Mouse (Mus musculus): ENCODE measurements at regions not wholly inside any gene's neighbourhood (a gene's known extent, or its start where the extent isn't known, plus 50 kb on each side); places are given as distances from the start of the nearest gene placed in this dataset.

- peak; percentile 4 for DNase-seq
Observed at GRCm38 (mm10) chr9:34029503-34030169, 456.1 kb upstream of the Kirrel3 start.

DNA sequence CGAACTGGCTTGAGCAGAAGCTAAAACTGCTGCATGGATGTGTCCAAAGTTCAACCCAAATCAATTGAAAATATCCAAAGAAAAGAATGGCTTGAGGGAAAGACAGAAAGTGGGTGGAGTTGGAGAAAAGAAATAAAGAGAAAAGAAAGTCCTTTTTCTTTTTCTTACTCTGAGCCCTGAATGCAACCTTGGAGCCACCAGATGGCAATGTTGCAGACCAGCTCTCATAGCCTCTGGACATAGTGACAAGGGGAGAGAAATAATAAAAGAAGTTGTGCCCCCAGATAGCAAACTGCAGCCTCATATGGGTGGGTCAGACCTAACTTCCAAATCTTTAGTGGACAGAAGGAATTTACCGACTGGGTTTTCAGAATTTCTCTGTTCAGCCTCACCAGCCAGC, 431.3 kb upstream of the Kirrel3 start:
- DNase-seq = peak in 1 of 2 experiments; percentile 36
